Mouse (Mus musculus): ENCODE results near the gene Cpsf4l. TPM values are rescaled to one million over a fixed set of nuclear protein-coding genes. Genes with fewer than 3 reads are reported as not detected.

Cpsf4l gene
- not detected for total RNA-seq (2021)
- long read RNA-seq, experiment 1 = 0 reads
- long read RNA-seq, experiment 2 = 0 reads

- intact Hi-C loops (cut with DNase I) = loop anchor here (5.0 kb wide), 1 partner anchor 943 kb away; no protein-coding TSS in a partner anchor
- H3K27ac ChIP-seq = peak within 1 kb of the TSS; percentile 2; the same call in 1 of the 2 replicates
- no peak for DNase-seq (ENCODE audit: extremely low spot score in 1 of 2, low spot score in 2 of 2)
- no peak for TF ChIP-seq CTCF (IDR thresholded peaks at IDR 0.05)
- H3K4me3 ChIP-seq = no peak within 1 kb of the TSS
Measured at GRCm38 (mm10) chr11:113709731-113710256, at the start of gene Cpsf4l. Gene Cpsf4l (minus strand): TSS chr11:113710017.

GRCm38 (mm10) chr11:113758851-113759250, 49.0 kb upstream of the Cpsf4l start:
- H3K4me3 ChIP-seq = no peak overlapping the region
- no peak for DNase-seq (ENCODE audit: extremely low spot score in 1 of 2, low spot score in 2 of 2)
- intact Hi-C loops (cut with DNase I) = no loop called here
- H3K27ac ChIP-seq = no peak overlapping the region
- TF ChIP-seq CTCF (IDR thresholded peaks at IDR 0.05) = no peak

GRCm38 (mm10) chr11:113756578-113756977, 46.8 kb upstream of the Cpsf4l start:
- no peak for DNase-seq (ENCODE audit: extremely low spot score in 1 of 2, low spot score in 2 of 2)
- Histone ChIP-seq H3K4me3 (no peak overlapping the region), H3K27ac (no peak overlapping the region)
- intact Hi-C loops (cut with DNase I) = no loop called here
- TF ChIP-seq CTCF (IDR thresholded peaks at IDR 0.05) = no peak

GRCm38 (mm10) chr11:113755878-113756277, 46.1 kb upstream of the Cpsf4l start:
- no peak overlapping the region for H3K4me3 ChIP-seq

GRCm38 (mm10) chr11:113754845-113755244, 45.0 kb upstream of the Cpsf4l start:
- intact Hi-C loops (cut with DNase I) = no loop called here
- H3K27ac ChIP-seq = no peak overlapping the region
- H3K4me3 ChIP-seq = no peak overlapping the region
- no peak for TF ChIP-seq CTCF (IDR thresholded peaks at IDR 0.05)
- no peak for DNase-seq (ENCODE audit: extremely low spot score in 1 of 2, low spot score in 2 of 2)

More at GRCm38 (mm10) chr11:113755878-113756277, 46.1 kb upstream of the Cpsf4l start:
- DNase-seq (ENCODE audit: extremely low spot score in 1 of 2, low spot score in 2 of 2) = no peak
- intact Hi-C loops (cut with DNase I) = no loop called here
- no peak overlapping the region for H3K27ac ChIP-seq
- no peak for TF ChIP-seq CTCF (IDR thresholded peaks at IDR 0.05)

GRCm38 (mm10) chr11:113752685-113753430, 43.0 kb upstream of the Cpsf4l start:
- Histone ChIP-seq H3K27ac (no peak overlapping the region), H3K4me3 (no peak overlapping the region)
- DNase-seq (ENCODE audit: extremely low spot score in 1 of 2, low spot score in 2 of 2) = no peak
- no peak for TF ChIP-seq CTCF (IDR thresholded peaks at IDR 0.05)
- intact Hi-C loops (cut with DNase I) = no loop called here

- no peak overlapping the region for H3K27ac ChIP-seq
- intact Hi-C loops (cut with DNase I) = no loop called here
- peak overlapping the region; percentile 83 for H3K4me3 ChIP-seq
- DNase-seq (ENCODE audit: extremely low spot score in 1 of 2, low spot score in 2 of 2) = no peak
- TF ChIP-seq CTCF (IDR thresholded peaks at IDR 0.05) = no peak
Measured at GRCm38 (mm10) chr11:113752158-113752661, 42.4 kb upstream of the Cpsf4l start.

GRCm38 (mm10) chr11:113751484-113752084, 41.8 kb upstream of the Cpsf4l start, which contains the start of gene Cdc42ep4:
Gene Cdc42ep4 (minus strand): TSS chr11:113751881.
- Histone ChIP-seq H3K27ac (peak within 1 kb of the TSS; percentile 94), H3K4me3 (peak within 1 kb of the TSS; percentile 83)
- TF ChIP-seq CTCF (IDR thresholded peaks at IDR 0.05) = no peak
- DNase-seq (ENCODE audit: extremely low spot score in 1 of 2, low spot score in 2 of 2) = peak; percentile 69 to 72
- intact Hi-C loops (cut with DNase I) = loop anchor here (2.0 kb wide), 1 partner anchor 55 kb away; no protein-coding TSS in a partner anchor

- intact Hi-C loops (cut with DNase I) = loop anchor here (2.0 kb wide), 1 partner anchor 56 kb away; no protein-coding TSS in a partner anchor
- H3K4me3 ChIP-seq = peak overlapping the region; percentile 83
- TF ChIP-seq CTCF (IDR thresholded peaks at IDR 0.05) = peak; percentile 40
- DNase-seq (ENCODE audit: extremely low spot score in 1 of 2, low spot score in 2 of 2) = peak; percentile 50 to 51
- H3K27ac ChIP-seq = peak overlapping the region; percentile 94
Measured at GRCm38 (mm10) chr11:113750571-113751483, 41.0 kb upstream of the Cpsf4l start.

GRCm38 (mm10) chr11:113749749-113750351, 40.0 kb upstream of the Cpsf4l start:
- H3K4me3 ChIP-seq = peak overlapping the region; percentile 83
- peak overlapping the region; percentile 94 for H3K27ac ChIP-seq
- intact Hi-C loops (cut with DNase I) = loop anchor here (2.0 kb wide), 1 partner anchor 57 kb away; no protein-coding TSS in a partner anchor
- DNase-seq (ENCODE audit: extremely low spot score in 1 of 2, low spot score in 2 of 2) = no peak
- TF ChIP-seq CTCF (IDR thresholded peaks at IDR 0.05) = no peak
